Mouse (Mus musculus) kidney, embryonic 15.5 days (tissue): ENCODE data around the gene Shbg. TPM values are rescaled to one million over a fixed set of nuclear protein-coding genes. Genes with fewer than 3 reads are reported as not detected.

Experiments
- ATAC-seq: fragments of 200-750 bp; cut with Nextera tagmentation; replicated peaks from 2 replicates; pipeline ENCODE4 v1.8.0; 2017; ENCODE audit warnings: moderate TSS enrichment; ENCODE audit not compliant: low FRiP score
- H3K27ac ChIP-seq: fragments of 300-500 bp; sonication (generic); 2 replicates; pipeline ENCODE4 v1.5.1; 2015; ENCODE audit warnings: mild to moderate bottlenecking, inconsistent platforms
- H3K27me3 ChIP-seq: fragments of 300-500 bp; sonication (generic); 2 replicates; pipeline ENCODE4 v1.6.1; 2015; ENCODE audit warnings: inconsistent platforms
- H3K36me3 ChIP-seq: fragments of 300-500 bp; sonication (generic); 2 replicates; pipeline ENCODE4 v1.6.1; 2015; ENCODE audit warnings: inconsistent platforms
- H3K4me1 ChIP-seq: fragments of 300-500 bp; sonication (generic); 2 replicates; pipeline ENCODE4 v1.6.1; 2015; ENCODE audit warnings: inconsistent platforms
- H3K4me2 ChIP-seq: fragments of 300-500 bp; sonication (generic); 2 replicates; pipeline ENCODE4 v1.6.1; 2015; ENCODE audit warnings: moderate library complexity, mild to moderate bottlenecking, inconsistent platforms
- H3K4me3 ChIP-seq: fragments of 300-500 bp; sonication (generic); replicated peaks from 2 replicates; pipeline ENCODE4 v1.5.1; 2015; ENCODE audit warnings: mild to moderate bottlenecking, inconsistent platforms
- H3K9ac ChIP-seq: fragments of 300-500 bp; sonication (generic); 2 replicates; pipeline ENCODE4 v1.6.1; 2015; ENCODE audit warnings: mild to moderate bottlenecking, inconsistent platforms
- H3K9me3 ChIP-seq: fragments of 300-500 bp; sonication (generic); replicated peaks from 2 replicates; pipeline ENCODE4 v1.6.1; 2016; ENCODE audit warnings: inconsistent platforms
- WGBS: fragments of 180-500 bp; shearing (Covaris S2); methylation state at CpG from one replicate; pipeline ENCODE4 v1.1.7; 2015; ENCODE audit warnings: mixed read lengths; 5-methylcytosine and 5-hydroxymethylcytosine counted together
- polyA plus RNA-seq: library from polyadenylated mRNA; unstranded; fragments of >200 nt; fragmentation: Nextera tagmentation; extraction: Ambion mirVana; gene quantifications from 2 replicates; pipeline ENCODE4 v1.2.1, GENCODE M21; 2015

The Shbg gene
- polyA plus RNA-seq, 1 experiment from 2014 or later = 0.49 TPM

DNA sequence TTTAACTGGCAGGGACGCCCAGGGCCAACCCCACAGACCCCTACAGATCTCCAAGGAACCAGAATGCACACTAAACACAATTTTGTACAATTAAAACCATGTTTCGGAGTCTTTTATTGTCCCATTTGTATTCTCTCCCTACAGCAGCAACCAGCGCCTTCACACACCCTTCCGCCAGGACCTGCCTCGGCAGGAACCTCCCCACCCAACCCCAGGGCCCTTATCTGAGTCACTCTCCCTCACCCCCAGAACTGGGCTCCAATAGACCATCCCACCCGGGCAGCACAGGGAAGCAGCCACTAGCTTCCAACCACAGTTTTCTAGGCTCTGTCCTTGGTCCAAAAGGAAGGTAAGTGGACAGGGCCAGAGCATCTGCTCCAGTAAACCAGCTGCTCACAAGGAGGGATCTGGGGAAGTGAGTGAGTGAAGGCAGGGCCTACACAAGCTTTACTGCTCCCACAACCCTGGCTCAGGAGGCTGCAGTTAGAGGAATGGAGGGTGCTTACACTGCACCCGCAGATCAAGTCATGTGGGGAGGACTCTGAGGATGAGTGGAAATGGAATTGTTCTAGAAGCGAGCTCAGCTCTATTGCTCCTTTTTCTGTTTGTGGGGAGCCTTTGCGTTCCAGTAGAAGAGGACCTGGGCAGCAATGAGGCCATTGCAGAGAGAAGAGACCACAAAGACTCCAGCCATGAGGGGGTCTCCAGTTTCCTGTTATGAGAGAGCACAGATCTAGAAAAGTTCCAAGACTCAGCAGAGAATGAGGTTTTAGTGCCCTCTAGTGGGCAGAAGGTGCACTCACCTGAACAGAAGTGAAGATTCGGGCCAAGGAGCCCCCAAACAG, 39.1 kb upstream of the Shbg start:
- no peak overlapping the region for H3K9ac ChIP-seq
- ATAC-seq = no peak

GRCm38 (mm10) chr11:69656065-69656455, 38.4 kb upstream of the Shbg start:
- no peak overlapping the region for H3K27ac ChIP-seq
- ATAC-seq = no peak
- 78% methylated on average over 5 of the region's 5 CpGs for WGBS
- H3K4me2 ChIP-seq = no peak overlapping the region; the same call in 1 of the 2 replicates
- H3K9ac ChIP-seq = peak overlapping the region; percentile 16; the same call in 1 of the 2 replicates
- no peaks in the 10 kb centered on the region for H3K27me3 ChIP-seq
- no peaks in the 10 kb centered on the region for H3K9me3 ChIP-seq
- no peak overlapping the region for H3K4me3 ChIP-seq
- peaks cover 78% of the 10 kb centered on the region for H3K36me3 ChIP-seq
- H3K4me1 ChIP-seq = peaks cover 38% of the 10 kb centered on the region

More for the DNA sequence above, 39.1 kb upstream of the Shbg start:
- 79% methylated on average over 10 of the region's 10 CpGs for WGBS
- Histone ChIP-seq H3K27ac (0 out of 2 replicates have a peak overlapping the region, but pooled peaks have one; percentile 3), H3K4me2 (no peak overlapping the region), H3K9me3 (no peaks in the 10 kb centered on the region), H3K27me3 (no peaks in the 10 kb centered on the region), H3K4me1 (peaks cover 46% of the 10 kb centered on the region), H3K4me3 (no peak overlapping the region), H3K36me3 (peaks cover 70% of the 10 kb centered on the region)

DNA sequence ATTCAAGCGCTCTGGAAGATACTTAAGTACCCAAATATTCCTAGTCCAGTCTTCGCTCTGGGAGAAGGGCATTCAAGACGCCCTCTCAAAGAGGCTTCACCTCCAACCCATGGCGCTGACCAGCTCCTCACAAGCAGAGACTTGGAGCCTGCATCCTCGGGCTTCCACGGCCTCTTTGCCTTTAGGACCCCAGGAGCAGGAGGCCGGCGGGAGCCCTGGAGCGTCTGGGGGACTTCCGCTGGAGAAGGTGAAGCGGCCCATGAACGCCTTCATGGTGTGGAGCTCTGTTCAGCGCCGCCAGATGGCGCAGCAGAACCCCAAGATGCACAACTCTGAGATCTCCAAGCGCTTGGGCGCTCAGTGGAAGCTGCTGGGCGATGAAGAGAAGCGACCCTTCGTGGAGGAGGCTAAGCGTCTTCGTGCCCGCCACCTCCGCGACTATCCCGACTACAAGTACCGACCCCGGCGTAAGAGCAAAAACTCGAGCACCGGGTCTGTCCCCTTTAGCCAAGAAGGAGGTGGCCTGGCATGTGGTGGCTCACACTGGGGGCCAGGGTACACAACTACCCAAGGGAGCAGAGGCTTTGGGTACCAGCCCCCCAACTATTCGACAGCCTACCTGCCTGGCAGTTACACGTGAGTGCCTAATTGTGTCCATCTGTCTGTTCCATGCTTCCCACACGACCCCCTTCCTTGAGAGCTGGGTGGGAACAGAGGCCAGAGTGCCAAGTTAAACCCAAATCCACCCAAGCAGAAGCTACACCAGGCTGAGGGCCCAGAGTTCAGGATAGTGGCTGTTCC, 37.8 kb upstream of the Shbg start, which contains the start of gene Sox15:
Gene Sox15 (plus strand): TSS at position 51 of the 801 bp plus-strand sequence.
- peak within 1 kb of the TSS; percentile 76 for H3K27ac ChIP-seq
- 16% methylated on average over 34 of the region's 34 CpGs for WGBS
- peaks cover 84% of the 10 kb centered on the region for H3K36me3 ChIP-seq
- H3K27me3 ChIP-seq = no peaks in the 10 kb centered on the region
- H3K4me1 ChIP-seq = peaks cover 34% of the 10 kb centered on the region
- H3K4me3 ChIP-seq = 0 out of 2 replicates have a peak within 1 kb of the TSS, but pooled peaks have one; percentile 13
- peak within 1 kb of the TSS; percentile 39 for H3K4me2 ChIP-seq
- peak; percentile 82 for ATAC-seq
- no peaks in the 10 kb centered on the region for H3K9me3 ChIP-seq
- H3K9ac ChIP-seq = peak within 1 kb of the TSS; percentile 16; the same call in 1 of the 2 replicates

GRCm38 (mm10) chr11:69654760-69655159, 37.1 kb upstream of the Shbg start:
- H3K4me2 ChIP-seq = no peak overlapping the region
- H3K9me3 ChIP-seq = no peaks in the 10 kb centered on the region
- H3K27me3 ChIP-seq = no peaks in the 10 kb centered on the region
- peaks cover 88% of the 10 kb centered on the region for H3K36me3 ChIP-seq
- no peak overlapping the region for H3K9ac ChIP-seq
- no peak for ATAC-seq
- peak overlapping the region; percentile 76 for H3K27ac ChIP-seq
- H3K4me1 ChIP-seq = peaks cover 32% of the 10 kb centered on the region
- H3K4me3 ChIP-seq = no peak overlapping the region
- 32% methylated on average over 9 of the region's 9 CpGs for WGBS

GRCm38 (mm10) chr11:69653399-69653798, 35.7 kb upstream of the Shbg start:
- H3K9me3 ChIP-seq = no peaks in the 10 kb centered on the region
- peaks cover 90% of the 10 kb centered on the region for H3K36me3 ChIP-seq
- H3K4me3 ChIP-seq = no peak overlapping the region
- peaks cover 32% of the 10 kb centered on the region for H3K4me1 ChIP-seq
- WGBS = 78% methylated on average over 5 of the region's 5 CpGs
- ATAC-seq = no peak
- no peak overlapping the region for H3K9ac ChIP-seq
- H3K4me2 ChIP-seq = no peak overlapping the region
- no peaks in the 10 kb centered on the region for H3K27me3 ChIP-seq
- peak overlapping the region; percentile 32; the same call in 1 of the 2 replicates for H3K27ac ChIP-seq

DNA sequence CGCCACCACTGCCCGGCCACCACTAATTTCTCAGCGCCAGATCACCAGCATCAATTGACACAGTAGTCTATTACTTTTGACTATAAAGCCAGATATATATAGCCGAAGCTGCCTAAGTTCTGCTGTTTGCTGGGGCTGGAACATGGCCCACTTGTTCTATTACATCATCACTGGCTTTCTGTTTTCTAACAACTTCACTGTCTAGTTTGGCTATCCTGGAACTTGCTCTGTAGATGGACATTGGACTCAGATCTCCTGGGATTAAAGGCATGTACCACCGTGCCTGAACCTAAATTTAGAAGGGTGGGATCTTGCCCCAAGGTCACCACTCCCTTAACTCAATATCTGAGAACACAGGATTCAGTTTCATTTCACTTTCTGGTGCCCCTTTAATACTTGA, 28.2 kb upstream of the Shbg start:
- no peak for ATAC-seq
- no peaks in the 10 kb centered on the region for H3K27me3 ChIP-seq
- no peak overlapping the region for H3K9ac ChIP-seq
- H3K4me3 ChIP-seq = no peak overlapping the region
- peaks cover 99% of the 10 kb centered on the region for H3K36me3 ChIP-seq
- no peak overlapping the region for H3K4me2 ChIP-seq
- 88% methylated on average over 5 of the region's 5 CpGs for WGBS
- no peaks in the 10 kb centered on the region for H3K4me1 ChIP-seq
- H3K27ac ChIP-seq = no peak overlapping the region
- no peaks in the 10 kb centered on the region for H3K9me3 ChIP-seq

- H3K9ac ChIP-seq = no peak overlapping the region
- H3K4me1 ChIP-seq = peaks cover 28% of the 10 kb centered on the region
- 86% methylated on average over 3 of the region's 3 CpGs for WGBS
- ATAC-seq = no peak
- peak overlapping the region; percentile 70 for H3K4me2 ChIP-seq
- H3K36me3 ChIP-seq = peaks cover 33% of the 10 kb centered on the region
- no peak overlapping the region for H3K27ac ChIP-seq
- H3K4me3 ChIP-seq = 0 out of 2 replicates have a peak overlapping the region, but pooled peaks have one; percentile 1
- no peaks in the 10 kb centered on the region for H3K9me3 ChIP-seq
- H3K27me3 ChIP-seq = no peaks in the 10 kb centered on the region
Measured at GRCm38 (mm10) chr11:69635471-69635870, 17.8 kb upstream of the Shbg start.

DNA sequence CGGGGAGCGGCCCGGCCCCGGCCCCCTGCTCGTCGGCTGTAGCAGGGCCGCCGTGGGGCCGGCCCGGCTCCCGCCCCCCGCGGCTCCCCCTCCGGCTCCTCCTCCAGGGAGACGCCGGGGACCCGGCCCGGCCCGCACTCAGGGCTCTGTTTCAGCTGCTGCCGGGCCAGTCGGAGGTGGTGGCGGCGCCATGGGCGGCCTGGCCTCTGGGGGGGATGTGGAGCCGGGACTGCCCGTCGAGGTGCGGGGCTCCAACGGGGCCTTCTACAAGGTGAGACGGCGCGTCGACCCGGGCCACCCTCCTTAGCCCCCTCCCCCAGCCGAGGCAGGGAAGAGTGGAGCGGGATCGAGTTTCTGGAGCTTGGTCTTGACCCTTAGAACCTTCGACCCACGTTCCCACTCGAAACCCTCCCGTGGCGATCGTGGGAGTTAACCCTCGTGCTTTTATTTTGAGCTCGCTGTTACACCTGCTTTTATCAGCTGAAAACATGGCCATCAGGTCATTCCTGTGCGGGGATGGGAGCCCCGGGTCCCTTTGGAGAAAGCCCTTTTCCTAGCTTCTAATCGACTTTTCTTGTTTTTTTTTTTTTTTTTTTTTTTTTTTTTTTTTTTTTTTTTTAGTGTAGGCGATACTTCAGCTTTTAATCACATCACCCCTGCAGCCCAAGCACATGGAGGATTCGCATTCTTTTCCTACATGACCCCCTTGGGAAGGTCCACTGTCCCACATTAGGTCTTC, 15.6 kb upstream of the Shbg start:
- Histone ChIP-seq H3K4me2 (peak overlapping the region; percentile 70), H3K9ac (peak overlapping the region; percentile 99), H3K4me3 (peak overlapping the region; percentile 99), H3K36me3 (peaks cover 15% of the 10 kb centered on the region), H3K27ac (peak overlapping the region; percentile 98), H3K4me1 (peaks cover 30% of the 10 kb centered on the region), H3K27me3 (no peaks in the 10 kb centered on the region), H3K9me3 (no peaks in the 10 kb centered on the region)
- ATAC-seq = peak; percentile 68
- under 1% methylated on average over 40 of the region's 50 CpGs for WGBS

DNA sequence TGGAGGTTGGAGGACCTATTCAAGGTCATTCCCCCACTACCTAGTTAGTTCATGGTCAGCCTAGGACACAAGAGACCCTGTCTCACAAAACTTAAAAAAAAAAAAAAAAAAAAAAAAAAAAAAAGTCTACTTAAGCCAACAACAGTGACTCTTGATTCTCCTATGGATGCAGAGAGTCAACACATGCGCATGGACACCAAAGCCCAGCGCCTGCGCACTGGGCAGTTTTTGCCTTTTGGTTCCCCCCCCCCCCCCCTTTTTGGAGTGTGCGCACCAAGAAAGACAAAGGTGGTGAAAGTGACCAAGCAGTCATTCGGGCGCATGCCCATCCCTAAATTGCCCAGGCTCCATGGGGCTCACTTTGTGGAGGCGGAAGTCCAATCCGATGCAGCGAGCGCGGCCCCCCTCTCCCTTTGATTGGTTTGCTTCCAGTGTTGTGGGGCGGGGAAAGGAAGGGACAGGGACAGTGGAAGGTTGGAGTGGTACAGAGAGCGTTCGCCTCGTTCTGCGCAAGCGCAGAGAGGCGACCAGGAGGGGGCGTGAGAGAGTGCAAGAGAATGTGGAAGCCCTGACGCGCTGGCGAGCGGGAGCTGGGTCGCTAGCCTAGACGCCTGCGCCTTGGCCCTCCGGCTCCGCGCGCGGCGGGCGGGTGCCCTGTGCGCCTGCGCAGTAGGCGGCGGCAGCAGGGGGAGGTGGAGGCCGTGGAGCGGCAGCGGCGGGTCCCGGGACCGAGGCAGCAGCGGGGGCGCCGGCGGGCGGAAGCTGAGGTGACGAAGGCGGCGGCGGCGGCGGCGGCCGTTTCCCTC, 14.8 kb upstream of the Shbg start, which contains the start of gene Fxr2:
Gene Fxr2 (plus strand): TSS at position 707 of the 806 bp plus-strand sequence.
- H3K4me1 ChIP-seq = peaks cover 30% of the 10 kb centered on the region
- WGBS = under 1% methylated on average over 56 of the region's 56 CpGs
- H3K27me3 ChIP-seq = no peaks in the 10 kb centered on the region
- peak within 1 kb of the TSS; percentile 98 for H3K27ac ChIP-seq
- H3K4me2 ChIP-seq = peak within 1 kb of the TSS; percentile 70
- peak within 1 kb of the TSS; percentile 99 for H3K9ac ChIP-seq
- peaks cover 8% of the 10 kb centered on the region for H3K36me3 ChIP-seq
- peak; percentile 98 for ATAC-seq
- H3K4me3 ChIP-seq = peak within 1 kb of the TSS; percentile 99
- H3K9me3 ChIP-seq = no peaks in the 10 kb centered on the region

DNA sequence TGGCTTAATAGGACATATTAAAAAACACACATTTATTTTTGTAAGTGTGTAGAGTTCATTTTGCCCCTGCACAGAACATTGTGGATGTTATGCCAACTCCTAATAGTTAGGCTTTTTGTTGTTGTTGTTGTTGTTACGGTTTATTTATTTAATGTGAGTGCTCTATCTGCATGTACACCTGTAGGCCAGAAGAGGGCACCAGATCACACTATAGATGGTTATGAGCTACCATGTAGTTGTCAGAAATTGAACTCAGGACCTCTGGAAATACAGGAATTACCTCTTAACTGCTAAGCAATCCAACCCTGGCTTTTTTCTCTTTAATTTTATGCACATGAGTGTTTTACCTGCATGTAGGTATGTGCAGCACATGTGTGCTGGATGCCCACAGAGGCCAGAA, 12.1 kb upstream of the Shbg start:
- Histone ChIP-seq H3K4me2 (no peak overlapping the region), H3K27me3 (no peaks in the 10 kb centered on the region), H3K27ac (no peak overlapping the region), H3K9me3 (no peaks in the 10 kb centered on the region), H3K4me1 (peaks cover 17% of the 10 kb centered on the region), H3K36me3 (no peaks in the 10 kb centered on the region), H3K4me3 (no peak overlapping the region), H3K9ac (no peak overlapping the region)
- no peak for ATAC-seq
- WGBS = 70% methylated on average over 1 of the region's 1 CpGs

DNA sequence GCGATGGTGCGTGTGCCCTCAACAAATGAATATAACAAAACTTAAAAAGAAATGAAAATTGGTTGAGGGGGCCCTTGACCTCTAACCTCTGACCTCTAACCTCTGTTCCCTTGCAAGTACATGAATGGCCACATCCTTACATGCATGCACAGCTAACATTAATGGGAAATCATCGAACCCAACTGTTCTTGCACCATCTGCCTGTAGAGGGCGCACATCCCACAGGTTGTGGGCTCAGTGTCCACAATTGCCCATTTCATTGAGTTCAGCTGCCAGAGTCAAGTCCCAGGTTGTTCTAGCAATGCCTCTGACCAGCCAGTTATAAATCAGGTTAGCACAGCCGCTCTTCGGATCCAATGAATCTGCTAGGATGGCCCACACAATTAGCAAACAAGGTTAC, 10.6 kb upstream of the Shbg start:
- no peak for ATAC-seq

More for the DNA sequence above, 10.6 kb upstream of the Shbg start:
- H3K4me1 ChIP-seq = peaks cover 5% of the 10 kb centered on the region; the same call in 1 of the 2 replicates
- 35% methylated on average over 6 of the region's 6 CpGs for WGBS
- no peak overlapping the region for H3K4me3 ChIP-seq
- no peak overlapping the region for H3K9ac ChIP-seq
- no peak overlapping the region for H3K27ac ChIP-seq
- H3K4me2 ChIP-seq = no peak overlapping the region
- H3K27me3 ChIP-seq = no peaks in the 10 kb centered on the region
- H3K9me3 ChIP-seq = no peaks in the 10 kb centered on the region
- H3K36me3 ChIP-seq = no peaks in the 10 kb centered on the region
